Comparison of ENCODE assay signal across 7 mouse cellular contexts in the genomic region with DNA sequence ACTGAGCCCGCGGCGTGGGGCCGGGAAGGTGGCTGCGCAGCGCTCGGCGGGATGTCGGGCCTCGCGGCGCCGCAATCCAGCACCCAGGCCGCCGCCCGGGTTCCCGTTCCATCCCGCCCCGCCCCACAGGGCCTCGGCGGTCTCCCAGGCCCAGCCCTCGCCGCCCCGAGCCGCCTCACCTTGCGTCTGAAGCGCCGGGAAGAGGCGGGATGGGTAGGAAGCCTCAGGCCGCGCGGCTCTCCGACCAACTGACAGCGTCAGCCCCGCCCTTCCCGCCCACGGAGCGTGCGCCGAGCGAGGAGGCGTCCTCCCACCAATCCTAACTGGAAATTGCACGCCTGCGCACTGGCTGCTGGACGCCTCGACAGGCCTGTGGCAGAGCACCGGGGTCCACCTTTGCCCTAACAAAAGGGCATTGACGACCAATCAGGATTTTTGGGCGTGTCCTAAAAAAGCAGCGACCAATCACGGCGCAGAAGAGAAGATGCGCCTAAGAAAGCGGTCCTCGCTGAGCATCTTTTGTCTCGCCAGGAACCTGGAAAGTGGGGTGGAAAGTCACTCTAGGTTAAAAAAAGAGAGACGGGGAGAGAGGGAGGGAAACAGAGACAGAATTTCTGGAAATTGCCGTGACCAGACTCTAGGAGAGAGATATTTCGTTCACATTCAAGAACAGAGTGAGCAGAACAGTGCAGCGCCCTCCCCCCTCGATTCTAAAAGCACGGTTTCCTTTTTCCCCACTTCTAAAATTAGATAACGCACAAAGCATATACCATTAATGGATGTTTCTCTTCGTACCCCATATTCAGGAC. TPM values are rescaled to one million over a fixed set of nuclear protein-coding genes. Genes with fewer than 3 reads are reported as not detected.
A peak's percentile ranks its signal among the peaks of the same experiment; 100 is the strongest.
DNase-seq lines count a peak whose midpoint lies in the region; ATAC-seq lines count a peak whose summit lies in the region.

No protein-coding gene starts in this region.

- H3K4me2 ChIP-seq in intestine, embryonic 16.5 days (ENCODE audit: low read depth, low read length), result peak overlapping the region; percentile 73
- H3K4me2 ChIP-seq in midbrain, embryonic 11.5 days, result peak overlapping the region; percentile 67

- intact Hi-C loops in left cerebral cortex, postnatal 36 days (cut with DNase I), result loop anchor here (10.0 kb wide), 2 partner anchors 122 to 162 kb away; partner anchors contain the start of genes Dnajb1, Ndufb7 and Tecr

- no peaks in the 10 kb centered on the region for H3K9me3 ChIP-seq in intestine, embryonic 16.5 days (ENCODE audit: control insufficient read depth, low read length)
- no peaks in the 10 kb centered on the region for H3K9me3 ChIP-seq in midbrain, embryonic 11.5 days (ENCODE audit: control insufficient read depth, low read length)

- no peaks in the 10 kb centered on the region for H3K27me3 ChIP-seq in intestine, embryonic 16.5 days (replicated peaks; ENCODE audit: control insufficient read depth, insufficient read depth, low read length)
- H3K27me3 ChIP-seq in midbrain, embryonic 11.5 days (ENCODE audit: control insufficient read depth, insufficient read depth, low read length), result no peaks in the 10 kb centered on the region

- H3K4me3 ChIP-seq in intestine, embryonic 16.5 days (ENCODE audit: low read length), result peak overlapping the region; percentile 83
- H3K4me3 ChIP-seq in midbrain, embryonic 11.5 days (ENCODE audit: low read depth, low read length), result peak overlapping the region; percentile 91

- H3K9ac ChIP-seq in intestine, embryonic 16.5 days (ENCODE audit: low read depth, low read length), result peak overlapping the region; percentile 90
- peak overlapping the region; percentile 86 for H3K9ac ChIP-seq in midbrain, embryonic 11.5 days (ENCODE audit: low read length)

- H3K36me3 ChIP-seq in intestine, embryonic 16.5 days (ENCODE audit: control insufficient read depth, insufficient read depth, low read length), result no peaks in the 10 kb centered on the region
- no peaks in the 10 kb centered on the region for H3K36me3 ChIP-seq in midbrain, embryonic 11.5 days (ENCODE audit: control insufficient read depth, insufficient read depth, low read length)

- under 1% methylated on average over 57 of the region's 64 CpGs for WGBS in intestine, embryonic 16.5 days
- 1% methylated on average over 62 of the region's 64 CpGs for WGBS in midbrain, embryonic 11.5 days

- H3K4me1 ChIP-seq in intestine, embryonic 16.5 days (ENCODE audit: control insufficient read depth, insufficient read depth, low read length), result peaks cover 8% of the 10 kb centered on the region
- peaks cover 13% of the 10 kb centered on the region for H3K4me1 ChIP-seq in midbrain, embryonic 11.5 days (ENCODE audit: control insufficient read depth, insufficient read depth, low read length)

- peak; percentile 97 for DNase-seq in adrenal gland, adult 8-10 months
- DNase-seq in embryo, embryonic 9.5 days (ENCODE audit: extremely low spot score), result peak; percentile 98
- peak; percentile 97 to 99 for DNase-seq in gastrocnemius, postnatal 4 days (ENCODE audit: low spot score in 2 of 2)
- peak; percentile 93 to 94 for DNase-seq in left cerebral cortex, postnatal 36 days (ENCODE audit: low spot score in 2 of 2)
- DNase-seq in midbrain, embryonic 11.5 days (ENCODE audit: low spot score, missing footprints), result peak; percentile 99
- DNase-seq in skeletal muscle tissue, adult 2 months (ENCODE audit: low read depth, low spot score), result peak; percentile 98

- ATAC-seq in intestine, embryonic 16.5 days, result peak; percentile 100
- peak; percentile 100 for ATAC-seq in midbrain, embryonic 11.5 days (ENCODE audit: low FRiP score)

- H3K27ac ChIP-seq in intestine, embryonic 16.5 days (ENCODE audit: low read length), result peak overlapping the region; percentile 87
- H3K27ac ChIP-seq in midbrain, embryonic 11.5 days (ENCODE audit: low read depth, low read length), result peak overlapping the region; percentile 82

RNA-seq across cellular contexts. Expression of gene Scoc, which starts 15.7 kb away (rescaled TPM):
- total RNA-seq in adrenal gland, adult 8-10 months (2022), result 10 to 100 TPM; 64.7 to 84.2 (median 75.1) TPM
- 10 to 100 TPM; 40.3 to 49.4 TPM for total RNA-seq in gastrocnemius, postnatal 4 days (2021)
- 99.2 and 106 TPM in 2 replicates for polyA plus RNA-seq in intestine, embryonic 16.5 days (2015; fragmentation: Nextera tagmentation; extraction: Ambion mirVana)
- 100 to 1,000 TPM; 207 to 231 TPM for total RNA-seq in left cerebral cortex, postnatal 36 days (2021)
- 199 and 213 TPM in 2 replicates for polyA plus RNA-seq in midbrain, embryonic 11.5 days (2014; fragmentation: Nextera tagmentation; extraction: Ambion mirVana)

RNA-seq across cellular contexts. Expression of gene Clgn, which starts 52.8 kb away (rescaled TPM):
- under 1 TPM in 2 of 4 experiments, not detected in 2; 0.07 to 0.24 TPM for total RNA-seq in adrenal gland, adult 8-10 months (2022)
- total RNA-seq in gastrocnemius, postnatal 4 days (2021), result under 1 TPM in 1 of 2 experiments, not detected in 1; 0.10 TPM
- polyA plus RNA-seq in intestine, embryonic 16.5 days (2015; fragmentation: Nextera tagmentation; extraction: Ambion mirVana), result 0.23 and 0.33 TPM in 2 replicates
- 10 to 100 TPM in 1 of 2 experiments, 1 to 10 TPM in 1; 8.3 to 10.4 TPM for total RNA-seq in left cerebral cortex, postnatal 36 days (2021)
- polyA plus RNA-seq in midbrain, embryonic 11.5 days (2014; fragmentation: Nextera tagmentation; extraction: Ambion mirVana), result 5.4 and 6.1 TPM in 2 replicates

Comparison
In these comparisons a context has a peak if more than half of its experiments do, and no peak if none do; other contexts are left out.
1. Peak in every context shown above with its lines: DNase-seq, ATAC-seq, H3K4me3 ChIP-seq and H3K27ac ChIP-seq.
2. RNA of gene Clgn, which starts 52.8 kb away (total RNA-seq): 8.3 to 10.4 TPM in left cerebral cortex, postnatal 36 days; 0.10 TPM in gastrocnemius, postnatal 4 days and 0.07 to 0.24 TPM in adrenal gland, adult 8-10 months; every median in the first group is over 4 times any median in the second.